In the genomic region with DNA sequence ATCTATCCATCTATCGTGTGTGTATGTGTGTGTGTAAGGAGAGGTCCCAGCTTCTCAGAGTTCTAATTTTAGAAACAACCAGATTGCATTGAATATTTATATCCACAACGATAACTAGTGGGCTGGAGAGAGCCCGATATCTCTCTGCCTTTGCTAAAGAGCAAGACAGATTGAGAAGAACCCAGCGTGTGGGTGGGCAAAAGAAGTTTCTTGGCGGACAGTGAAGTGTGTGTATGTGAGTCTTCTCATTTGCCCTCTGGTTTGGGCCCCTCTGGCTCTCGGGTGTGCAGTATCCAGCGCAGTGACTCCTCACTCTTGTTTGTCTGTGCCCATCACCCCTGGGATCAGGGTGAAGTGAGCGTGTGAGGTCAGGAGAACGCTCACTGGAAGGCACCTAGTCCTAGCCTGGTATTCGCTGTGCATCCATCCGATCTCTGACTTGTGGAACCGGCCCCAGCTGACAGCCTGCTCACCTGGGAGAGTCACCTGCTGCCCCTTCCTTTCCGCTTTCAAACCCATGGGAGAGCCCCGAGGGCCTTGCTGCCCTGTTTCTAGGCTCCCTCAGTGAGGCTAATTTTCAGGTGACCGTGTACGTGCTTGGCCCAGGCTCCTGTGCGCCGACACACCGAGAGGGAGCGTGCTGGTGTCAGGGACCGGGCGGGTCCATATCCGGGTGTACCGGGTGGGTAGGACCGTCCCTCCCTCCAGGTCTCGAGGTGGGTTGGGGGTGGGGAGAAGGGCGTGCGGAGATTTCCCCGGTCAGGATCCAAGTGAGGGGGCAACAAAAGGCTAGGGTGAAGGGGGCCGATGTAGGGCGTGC, we compare ENCODE assay signal across 8 mouse cellular contexts. TPM values are rescaled to one million over a fixed set of nuclear protein-coding genes. Genes with fewer than 3 reads are reported as not detected.
A peak's percentile ranks its signal among the peaks of the same experiment; 100 is the strongest.
DNase-seq lines count a peak whose midpoint lies in the region; ATAC-seq and TF ChIP-seq lines count a peak whose summit lies in the region.

No protein-coding gene starts in this region.

- H3K4me3 ChIP-seq in kidney, adult 2 months (ENCODE audit: insufficient read depth, low read depth, low read length) = peak overlapping the region; percentile 47
- peak overlapping the region; percentile 66 for H3K4me3 ChIP-seq in forebrain, embryonic 11.5 days (ENCODE audit: low read depth, low read length)
- H3K4me3 ChIP-seq in intestine, postnatal 0 days (ENCODE audit: low read depth, low read length) = peak overlapping the region; percentile 84
- peak overlapping the region; percentile 71 for H3K4me3 ChIP-seq in midbrain, embryonic 11.5 days (ENCODE audit: low read depth, low read length)

- peak overlapping the region; percentile 93 for H3K4me2 ChIP-seq in forebrain, embryonic 11.5 days (ENCODE audit: low read depth, low read length, severe bottlenecking)
- peak overlapping the region; percentile 95 for H3K4me2 ChIP-seq in intestine, postnatal 0 days (replicated peaks; ENCODE audit: low read depth)
- H3K4me2 ChIP-seq in midbrain, embryonic 11.5 days = peak overlapping the region; percentile 73

- TF ChIP-seq CTCF in kidney, adult 2 months (conservative IDR thresholded peaks at IDR 0.05; ENCODE audit: insufficient read depth, insufficient read length, low read depth, low read length) = no peak
- TF ChIP-seq CTCF in brain, embryonic 14.5 days (IDR thresholded peaks at IDR 0.05; ENCODE audit: borderline replicate concordance, extremely low read depth, insufficient read depth, insufficient read length) = no peak
- TF ChIP-seq CTCF in intestine, postnatal 0 days (IDR thresholded peaks at IDR 0.05; ENCODE audit: low read depth) = peak; percentile 36

- peak; percentile 31; the same call in 1 of the 2 replicates for ATAC-seq in forebrain, embryonic 11.5 days (replicated peaks; ENCODE audit: low FRiP score)
- ATAC-seq in intestine, postnatal 0 days = peak; percentile 47; the same call in 1 of the 2 replicates
- ATAC-seq in midbrain, embryonic 11.5 days (ENCODE audit: low FRiP score) = peak; percentile 17

- H3K27me3 ChIP-seq in kidney, adult 2 months (replicated peaks; ENCODE audit: control insufficient read depth, insufficient read depth, low read length) = no peaks in the 10 kb centered on the region
- peaks cover 3% of the 10 kb centered on the region; the same call in 1 of the 2 replicates for H3K27me3 ChIP-seq in forebrain, embryonic 11.5 days (ENCODE audit: control insufficient read depth, insufficient read depth, low read length)
- H3K27me3 ChIP-seq in intestine, postnatal 0 days (replicated peaks; ENCODE audit: control insufficient read depth, insufficient read depth, low read length) = no peaks in the 10 kb centered on the region
- H3K27me3 ChIP-seq in midbrain, embryonic 11.5 days (ENCODE audit: control insufficient read depth, insufficient read depth, low read length) = peaks cover 12% of the 10 kb centered on the region

- H3K27ac ChIP-seq in kidney, adult 2 months (ENCODE audit: insufficient read depth, low read depth, low read length) = no peak overlapping the region
- no peak overlapping the region for H3K27ac ChIP-seq in forebrain, embryonic 11.5 days (ENCODE audit: low read depth, low read length)
- peak overlapping the region; percentile 94 for H3K27ac ChIP-seq in intestine, postnatal 0 days (ENCODE audit: low read depth, low read length)
- H3K27ac ChIP-seq in midbrain, embryonic 11.5 days (ENCODE audit: low read depth, low read length) = no peak overlapping the region

- H3K36me3 ChIP-seq in kidney, adult 2 months (ENCODE audit: control insufficient read depth, insufficient read depth, low read length) = no peaks in the 10 kb centered on the region
- no peaks in the 10 kb centered on the region for H3K36me3 ChIP-seq in forebrain, embryonic 11.5 days (ENCODE audit: control insufficient read depth, insufficient read depth, low read length)
- no peaks in the 10 kb centered on the region for H3K36me3 ChIP-seq in intestine, postnatal 0 days (ENCODE audit: control insufficient read depth, insufficient read depth)
- no peaks in the 10 kb centered on the region for H3K36me3 ChIP-seq in midbrain, embryonic 11.5 days (ENCODE audit: control insufficient read depth, insufficient read depth, low read length)

- no peaks in the 10 kb centered on the region for H3K9me3 ChIP-seq in forebrain, embryonic 11.5 days (ENCODE audit: control insufficient read depth, low read length)
- no peaks in the 10 kb centered on the region for H3K9me3 ChIP-seq in intestine, postnatal 0 days (ENCODE audit: control insufficient read depth)
- no peaks in the 10 kb centered on the region for H3K9me3 ChIP-seq in midbrain, embryonic 11.5 days (ENCODE audit: control insufficient read depth, low read length)

- DNase-seq in kidney, adult 2 months = no peak
- no peak for DNase-seq in kidney, adult 18-20 months
- DNase-seq in brain, embryonic 14.5 days (ENCODE audit: low read depth) = peak; percentile 37
- no peak for DNase-seq in forebrain, embryonic 11.5 days (ENCODE audit: low spot score)
- DNase-seq in midbrain, embryonic 11.5 days (ENCODE audit: low spot score, missing footprints) = no peak
- peak; percentile 70 for DNase-seq in yolk sac, embryonic 10.5 days (ENCODE audit: low spot score)
- DNase-seq in thymus, adult 18-20 months = no peak

- H3K4me1 ChIP-seq in kidney, adult 2 months (ENCODE audit: control insufficient read depth, insufficient read depth, low read length) = peaks cover 9% of the 10 kb centered on the region; the same call in 1 of the 2 replicates
- peaks cover 3% of the 10 kb centered on the region; the same call in 1 of the 2 replicates for H3K4me1 ChIP-seq in forebrain, embryonic 11.5 days (replicated peaks; ENCODE audit: control insufficient read depth, insufficient read depth, low read length)
- peaks cover 11% of the 10 kb centered on the region for H3K4me1 ChIP-seq in intestine, postnatal 0 days (replicated peaks; ENCODE audit: control insufficient read depth, insufficient read depth, low read length)
- peaks cover 3% of the 10 kb centered on the region for H3K4me1 ChIP-seq in midbrain, embryonic 11.5 days (ENCODE audit: control insufficient read depth, insufficient read depth, low read length)

- no peak for TF ChIP-seq POLR2A in kidney, adult 2 months (IDR thresholded peaks at IDR 0.05; ENCODE audit: low read depth, low read length)
- no peak for TF ChIP-seq POLR2A in brain, embryonic 14.5 days (IDR thresholded peaks at IDR 0.05; ENCODE audit: borderline replicate concordance, extremely low read depth, insufficient read depth, insufficient read length, poor library complexity, severe bottlenecking)

- peak overlapping the region; percentile 77 for H3K9ac ChIP-seq in forebrain, embryonic 11.5 days (ENCODE audit: low read length)
- peak overlapping the region; percentile 87 for H3K9ac ChIP-seq in intestine, postnatal 0 days (ENCODE audit: low read depth, low read length)
- peak overlapping the region; percentile 85 for H3K9ac ChIP-seq in midbrain, embryonic 11.5 days (ENCODE audit: low read length)

- WGBS in kidney, adult 2 months = 17% methylated on average over 31 of the region's 31 CpGs
- WGBS in forebrain, embryonic 11.5 days = 6% methylated on average over 31 of the region's 31 CpGs
- 10% methylated on average over 31 of the region's 31 CpGs for WGBS in intestine, postnatal 0 days
- WGBS in midbrain, embryonic 11.5 days = 9% methylated on average over 31 of the region's 31 CpGs

RNA-seq across cellular contexts. Expression of a gene that starts 0.7 kb away (rescaled TPM):
- polyA plus RNA-seq in kidney, adult 2 months (2012; rRNA removed) = 7.0 and 7.3 TPM in 2 replicates
- polyA plus RNA-seq in brain, embryonic 14.5 days (2012; rRNA removed) = 4.3 and 7.3 TPM in 2 replicates
- 1.0 and 1.6 TPM in 2 replicates for polyA plus RNA-seq in forebrain, embryonic 11.5 days (2014; fragmentation: Nextera tagmentation; extraction: Ambion mirVana)
- polyA plus RNA-seq in intestine, postnatal 0 days (2015; fragmentation: Nextera tagmentation; extraction: Ambion mirVana) = 3.8 and 4.3 TPM in 2 replicates
- polyA plus RNA-seq in midbrain, embryonic 11.5 days (2014; fragmentation: Nextera tagmentation; extraction: Ambion mirVana) = 0.81 and 1.1 TPM in 2 replicates

RNA-seq across cellular contexts. Expression of a gene that starts 4.9 kb away (rescaled TPM):
- 24.4 and 49.4 TPM in 2 replicates for polyA plus RNA-seq in kidney, adult 2 months (2012; rRNA removed)
- 36.9 and 37.5 TPM in 2 replicates for polyA plus RNA-seq in brain, embryonic 14.5 days (2012; rRNA removed)
- polyA plus RNA-seq in forebrain, embryonic 11.5 days (2014; fragmentation: Nextera tagmentation; extraction: Ambion mirVana) = 318 and 355 TPM in 2 replicates
- 456 and 498 TPM in 2 replicates for polyA plus RNA-seq in intestine, postnatal 0 days (2015; fragmentation: Nextera tagmentation; extraction: Ambion mirVana)
- 392 and 401 TPM in 2 replicates for polyA plus RNA-seq in midbrain, embryonic 11.5 days (2014; fragmentation: Nextera tagmentation; extraction: Ambion mirVana)

RNA-seq across cellular contexts. Expression of a gene that starts 43.9 kb away (rescaled TPM):
- 28.2 and 31.3 TPM in 2 replicates for polyA plus RNA-seq in kidney, adult 2 months (2012; rRNA removed)
- 27.4 and 30.3 TPM in 2 replicates for polyA plus RNA-seq in brain, embryonic 14.5 days (2012; rRNA removed)
- 11.2 and 12.3 TPM in 2 replicates for polyA plus RNA-seq in forebrain, embryonic 11.5 days (2014; fragmentation: Nextera tagmentation; extraction: Ambion mirVana)
- 31.4 and 32.9 TPM in 2 replicates for polyA plus RNA-seq in intestine, postnatal 0 days (2015; fragmentation: Nextera tagmentation; extraction: Ambion mirVana)
- polyA plus RNA-seq in midbrain, embryonic 11.5 days (2014; fragmentation: Nextera tagmentation; extraction: Ambion mirVana) = 10.0 and 11.2 TPM in 2 replicates

Comparison
In these comparisons a context has a peak if more than half of its experiments do, and no peak if none do; other contexts are left out.
1. DNase-seq: peak in brain, embryonic 14.5 days (single experiment) and yolk sac, embryonic 10.5 days (single experiment); none in kidney, adult 2 months (single experiment), kidney, adult 18-20 months (single experiment), forebrain, embryonic 11.5 days (single experiment), midbrain, embryonic 11.5 days (single experiment) and thymus, adult 18-20 months (0 of 2).
2. Peak in every context shown above with its lines, with median percentiles within 50 percentile points of each other: H3K4me3 ChIP-seq, ATAC-seq, H3K4me2 ChIP-seq and H3K9ac ChIP-seq.